Mouse (Mus musculus): ENCODE data around the gene Trpc4ap. TPM values are rescaled to one million over a fixed set of nuclear protein-coding genes. Genes with fewer than 3 reads are reported as not detected.

Trpc4ap gene
- total and polyA plus RNA-seq, 2 experiments: 53.4 to 114 TPM

DNA sequence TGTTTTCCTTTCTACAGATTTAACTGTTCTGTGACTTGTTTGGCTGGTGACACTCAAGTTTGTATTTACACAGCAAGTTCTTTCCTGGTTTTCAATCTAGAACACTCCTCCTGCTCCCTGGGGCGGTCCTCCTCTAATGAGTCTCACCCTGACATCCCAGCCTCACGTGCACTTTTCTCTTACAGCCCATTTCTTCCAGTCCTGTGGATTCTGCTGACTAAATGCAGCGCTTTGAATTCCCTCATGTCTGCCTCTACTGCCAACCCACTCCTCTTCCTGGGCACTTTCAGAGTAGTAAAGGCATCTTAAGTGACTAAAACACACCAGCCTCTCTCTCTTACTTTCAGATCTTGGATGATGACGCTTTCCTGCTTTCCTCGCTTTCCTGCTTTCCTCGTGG lies 100.5 kb downstream of the Trpc4ap start:
- peak overlapping the region; percentile 88 for H3K9ac ChIP-seq (ENCODE audit: low read depth, low read length)
- H3K36me3 ChIP-seq (ENCODE audit: control insufficient read depth, insufficient read depth, low read length): peaks cover 1% of the 10 kb centered on the region; the same call in 1 of the 2 replicates
- 2% methylated on average over 6 of the region's 6 CpGs for WGBS
- peak overlapping the region; percentile 94 for H3K27ac ChIP-seq (replicated peaks; ENCODE audit: insufficient read depth, low read depth, low read length)
- DNase-seq (ENCODE audit: extremely low read depth, low read depth, low spot score): peak; percentile 70
- H3K4me3 ChIP-seq (ENCODE audit: insufficient read depth, low read depth, low read length): peak overlapping the region; percentile 86
- TF ChIP-seq CTCF (IDR thresholded peaks at IDR 0.05; ENCODE audit: low read depth, low read length) (no peak), POLR2A (IDR thresholded peaks at IDR 0.05; ENCODE audit: extremely low read depth, insufficient read depth, low read length) (no peak)
- H3K4me1 ChIP-seq (ENCODE audit: control insufficient read depth, insufficient read depth, low read length): peaks cover 17% of the 10 kb centered on the region
- H3K79me2 ChIP-seq (ENCODE audit: control insufficient read depth, insufficient read depth, low read length): no peaks in the 10 kb centered on the region
- H3K27me3 ChIP-seq (ENCODE audit: control insufficient read depth, insufficient read depth, low read length): no peaks in the 10 kb centered on the region

DNA sequence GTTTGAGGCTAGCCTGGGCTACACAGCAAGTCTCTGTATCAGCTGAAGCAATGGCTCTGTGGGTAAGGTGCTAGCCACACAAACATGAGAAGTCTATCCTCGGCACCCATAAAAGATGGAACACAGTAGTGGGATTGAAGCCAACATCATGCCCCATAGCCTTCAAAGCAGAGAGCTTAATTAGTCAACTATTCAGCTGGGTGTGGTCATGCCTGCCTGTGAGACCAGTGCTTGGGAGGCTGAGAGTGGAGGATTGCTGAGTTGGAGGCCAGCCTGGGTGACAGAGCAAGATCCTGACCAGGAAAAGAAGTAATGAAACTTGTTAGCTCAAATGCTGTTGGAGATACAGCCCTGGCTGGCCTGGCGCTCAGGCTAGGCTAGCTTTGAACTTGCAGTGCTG lies 101.3 kb downstream of the Trpc4ap start:
- no peaks in the 10 kb centered on the region for H3K79me2 ChIP-seq (ENCODE audit: control insufficient read depth, insufficient read depth, low read length)
- peaks cover 18% of the 10 kb centered on the region for H3K4me1 ChIP-seq (ENCODE audit: control insufficient read depth, insufficient read depth, low read length)
- no peaks in the 10 kb centered on the region for H3K27me3 ChIP-seq (ENCODE audit: control insufficient read depth, insufficient read depth, low read length)
- TF ChIP-seq POLR2A (IDR thresholded peaks at IDR 0.05; ENCODE audit: extremely low read depth, insufficient read depth, low read length) (no peak), CTCF (IDR thresholded peaks at IDR 0.05; ENCODE audit: low read depth, low read length) (no peak)
- 65% methylated on average over 2 of the region's 2 CpGs for WGBS
- H3K4me3 ChIP-seq (ENCODE audit: insufficient read depth, low read depth, low read length): no peak overlapping the region
- H3K36me3 ChIP-seq (ENCODE audit: control insufficient read depth, insufficient read depth, low read length): peaks cover 1% of the 10 kb centered on the region; the same call in 1 of the 2 replicates
- peak overlapping the region; percentile 29 for H3K27ac ChIP-seq (replicated peaks; ENCODE audit: insufficient read depth, low read depth, low read length)
- DNase-seq (ENCODE audit: extremely low read depth, low read depth, low spot score): peak; percentile 46
- H3K9ac ChIP-seq (ENCODE audit: low read depth, low read length): no peak overlapping the region

DNA sequence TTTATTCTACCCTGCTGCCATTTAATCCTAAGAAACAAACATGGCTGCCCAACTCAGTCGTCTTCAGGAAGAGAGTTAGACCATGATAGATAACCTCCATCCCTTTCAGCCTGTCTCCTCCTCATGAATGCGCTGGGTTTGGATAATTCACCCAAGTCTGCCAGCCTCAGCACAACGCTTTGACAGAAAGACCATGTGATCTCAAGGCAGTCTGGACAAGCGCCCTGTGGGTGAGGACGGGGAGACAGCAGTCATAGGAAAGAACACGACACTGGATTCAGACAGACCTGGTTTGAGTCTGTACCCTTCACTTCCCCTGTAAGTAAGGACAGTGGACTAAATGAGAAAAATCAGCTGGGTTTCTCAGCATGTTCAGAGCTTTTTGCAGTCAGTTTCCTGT lies 102.7 kb downstream of the Trpc4ap start:
- H3K79me2 ChIP-seq (ENCODE audit: control insufficient read depth, insufficient read depth, low read length): no peaks in the 10 kb centered on the region
- peaks cover 21% of the 10 kb centered on the region for H3K4me1 ChIP-seq (ENCODE audit: control insufficient read depth, insufficient read depth, low read length)
- H3K36me3 ChIP-seq (ENCODE audit: control insufficient read depth, insufficient read depth, low read length): peaks cover 1% of the 10 kb centered on the region; the same call in 1 of the 2 replicates
- no peak for TF ChIP-seq CTCF (IDR thresholded peaks at IDR 0.05; ENCODE audit: low read depth, low read length)
- no peak for TF ChIP-seq POLR2A (IDR thresholded peaks at IDR 0.05; ENCODE audit: extremely low read depth, insufficient read depth, low read length)
- 44% methylated on average over 6 of the region's 6 CpGs for WGBS
- H3K27ac ChIP-seq (replicated peaks; ENCODE audit: insufficient read depth, low read depth, low read length): 0 out of 2 replicates have a peak overlapping the region, but pooled peaks have one; percentile 11
- H3K9ac ChIP-seq (ENCODE audit: low read depth, low read length): no peak overlapping the region
- no peaks in the 10 kb centered on the region for H3K27me3 ChIP-seq (ENCODE audit: control insufficient read depth, insufficient read depth, low read length)
- peak; percentile 46 for DNase-seq (ENCODE audit: extremely low read depth, low read depth, low spot score)
- H3K4me3 ChIP-seq (ENCODE audit: insufficient read depth, low read depth, low read length): no peak overlapping the region

DNA sequence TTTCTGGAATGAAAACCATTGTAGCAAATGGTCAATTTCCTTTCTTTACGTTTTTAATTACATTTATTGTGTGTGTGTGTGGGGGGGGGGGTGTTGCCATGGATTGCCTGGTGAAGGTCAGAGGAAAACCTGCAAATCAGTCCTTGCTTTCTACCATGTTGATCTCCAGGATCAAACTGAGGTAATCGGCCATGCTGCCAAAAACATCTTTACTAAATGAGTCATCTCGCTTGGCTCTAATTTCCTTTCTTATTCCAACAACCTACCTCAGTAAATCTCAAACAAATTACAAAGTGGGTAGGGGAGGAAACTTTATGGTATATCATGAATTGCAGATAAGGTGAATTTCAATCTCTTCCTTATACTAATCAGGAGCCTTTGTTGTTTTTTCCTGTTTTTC lies 104.0 kb downstream of the Trpc4ap start:
- Histone ChIP-seq H3K27me3 (ENCODE audit: control insufficient read depth, insufficient read depth, low read length) (no peaks in the 10 kb centered on the region), H3K27ac (replicated peaks; ENCODE audit: insufficient read depth, low read depth, low read length) (no peak overlapping the region), H3K4me3 (ENCODE audit: insufficient read depth, low read depth, low read length) (no peak overlapping the region), H3K79me2 (ENCODE audit: control insufficient read depth, insufficient read depth, low read length) (no peaks in the 10 kb centered on the region), H3K9ac (ENCODE audit: low read depth, low read length) (no peak overlapping the region), H3K4me1 (ENCODE audit: control insufficient read depth, insufficient read depth, low read length) (peaks cover 26% of the 10 kb centered on the region), H3K36me3 (ENCODE audit: control insufficient read depth, insufficient read depth, low read length) (peaks cover 1% of the 10 kb centered on the region; the same call in 1 of the 2 replicates)
- peak; percentile 64 for DNase-seq (ENCODE audit: extremely low read depth, low read depth, low spot score)
- no peak for TF ChIP-seq POLR2A (IDR thresholded peaks at IDR 0.05; ENCODE audit: extremely low read depth, insufficient read depth, low read length)
- TF ChIP-seq CTCF (IDR thresholded peaks at IDR 0.05; ENCODE audit: low read depth, low read length): no peak
- 38% methylated on average over 3 of the region's 3 CpGs for WGBS

DNA sequence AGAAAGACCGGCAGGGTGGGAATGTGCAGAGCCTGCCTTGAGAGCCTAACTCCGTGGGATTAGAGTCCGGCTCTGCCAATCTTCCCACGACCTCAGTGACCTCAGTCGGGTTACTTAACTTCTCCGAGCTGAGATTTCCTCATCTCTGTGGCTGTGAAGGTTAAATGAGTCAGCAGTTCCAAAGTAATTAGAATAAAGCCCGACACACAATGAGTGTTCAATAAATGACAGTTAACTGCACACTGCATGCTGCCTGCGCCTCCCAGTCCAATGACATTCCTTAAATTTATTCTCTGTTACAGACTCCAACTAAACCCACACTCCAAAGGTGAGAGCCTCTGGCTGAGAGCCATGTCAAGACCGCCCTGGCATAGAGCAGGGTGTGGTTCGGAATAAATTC lies 106.7 kb downstream of the Trpc4ap start:
- Histone ChIP-seq H3K27ac (replicated peaks; ENCODE audit: insufficient read depth, low read depth, low read length) (peak overlapping the region; percentile 87), H3K36me3 (ENCODE audit: control insufficient read depth, insufficient read depth, low read length) (peaks cover 8% of the 10 kb centered on the region)
- peak; percentile 90 for DNase-seq (ENCODE audit: extremely low read depth, low read depth, low spot score)

DNA sequence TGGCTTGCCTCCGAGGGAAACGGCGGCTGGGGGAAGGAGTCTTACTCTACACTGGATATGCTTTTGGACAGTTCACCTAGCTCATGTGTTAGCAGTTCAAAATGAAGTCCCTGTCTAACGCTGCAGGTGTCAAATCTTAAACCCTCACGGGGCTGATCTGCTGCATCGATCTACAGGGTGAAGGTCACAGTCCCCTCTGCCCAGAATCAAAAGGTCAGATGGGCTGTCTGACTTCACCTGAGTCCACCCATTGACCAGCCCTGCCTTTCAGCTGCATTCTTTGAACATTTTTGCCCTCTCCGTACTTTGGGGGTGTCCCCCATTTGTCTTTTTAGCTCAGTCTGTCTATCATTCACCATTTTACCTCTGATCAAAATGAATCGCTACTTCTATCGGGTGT lies 107.1 kb downstream of the Trpc4ap start:
- Histone ChIP-seq H3K4me1 (ENCODE audit: control insufficient read depth, insufficient read depth, low read length) (peaks cover 23% of the 10 kb centered on the region), H3K79me2 (ENCODE audit: control insufficient read depth, insufficient read depth, low read length) (no peaks in the 10 kb centered on the region), H3K36me3 (ENCODE audit: control insufficient read depth, insufficient read depth, low read length) (peaks cover 9% of the 10 kb centered on the region), H3K27me3 (ENCODE audit: control insufficient read depth, insufficient read depth, low read length) (no peaks in the 10 kb centered on the region), H3K4me3 (ENCODE audit: insufficient read depth, low read depth, low read length) (no peak overlapping the region), H3K9ac (ENCODE audit: low read depth, low read length) (peak overlapping the region; percentile 26; the same call in 1 of the 2 replicates), H3K27ac (replicated peaks; ENCODE audit: insufficient read depth, low read depth, low read length) (peak overlapping the region; percentile 87)
- TF ChIP-seq CTCF (IDR thresholded peaks at IDR 0.05; ENCODE audit: low read depth, low read length) (no peak), POLR2A (IDR thresholded peaks at IDR 0.05; ENCODE audit: extremely low read depth, insufficient read depth, low read length) (no peak)
- DNase-seq (ENCODE audit: extremely low read depth, low read depth, low spot score): peak; percentile 88
- 28% methylated on average over 9 of the region's 9 CpGs for WGBS

More for the DNA sequence above, 106.7 kb downstream of the Trpc4ap start:
- 0 out of 2 replicates have a peak overlapping the region, but pooled peaks have one; percentile 26 for H3K9ac ChIP-seq (ENCODE audit: low read depth, low read length)
- no peaks in the 10 kb centered on the region for H3K27me3 ChIP-seq (ENCODE audit: control insufficient read depth, insufficient read depth, low read length)
- TF ChIP-seq CTCF (IDR thresholded peaks at IDR 0.05; ENCODE audit: low read depth, low read length) (no peak), POLR2A (IDR thresholded peaks at IDR 0.05; ENCODE audit: extremely low read depth, insufficient read depth, low read length) (no peak)
- 15% methylated on average over 10 of the region's 10 CpGs for WGBS
- peaks cover 27% of the 10 kb centered on the region for H3K4me1 ChIP-seq (ENCODE audit: control insufficient read depth, insufficient read depth, low read length)
- H3K79me2 ChIP-seq (ENCODE audit: control insufficient read depth, insufficient read depth, low read length): no peaks in the 10 kb centered on the region
- no peak overlapping the region for H3K4me3 ChIP-seq (ENCODE audit: insufficient read depth, low read depth, low read length)

Other genes starting within 250 kb of the Trpc4ap start
- gene Ncoa6, start 218.5 kb downstream of the Trpc4ap start, total RNA-seq (2014; rRNA removed): 6.4 and 9.5 TPM in 2 replicates
- 15.1 and 18.3 TPM in 2 replicates for gene Ncoa6, start 218.5 kb downstream of the Trpc4ap start, polyA plus RNA-seq (2012; rRNA removed)
- gene Acss2, start 174.4 kb downstream of the Trpc4ap start, total RNA-seq (2014; rRNA removed): 204 and 297 TPM in 2 replicates
- 155 and 248 TPM in 2 replicates for gene Acss2, start 174.4 kb downstream of the Trpc4ap start, polyA plus RNA-seq (2012; rRNA removed)
- gene Ggt7, start 174.1 kb downstream of the Trpc4ap start, total RNA-seq (2014; rRNA removed): 0.18 and 0.47 TPM in 2 replicates
- gene Ggt7, start 174.1 kb downstream of the Trpc4ap start, polyA plus RNA-seq (2012; rRNA removed): 0.63 and 1.7 TPM in 2 replicates
- 69.4 and 112 TPM in 2 replicates for gene Gss, start 99.6 kb downstream of the Trpc4ap start, total RNA-seq (2014; rRNA removed)
- 113 and 134 TPM in 2 replicates for gene Gss, start 99.6 kb downstream of the Trpc4ap start, polyA plus RNA-seq (2012; rRNA removed)
- not detected in 2 replicates for gene Myh7b, start 81.2 kb downstream of the Trpc4ap start, total RNA-seq (2014; rRNA removed)
- not detected in 2 replicates for gene Myh7b, start 81.2 kb downstream of the Trpc4ap start, polyA plus RNA-seq (2012; rRNA removed)
- gene Edem2, start 37.1 kb upstream of the Trpc4ap start, total RNA-seq (2014; rRNA removed): 45.8 and 53.1 TPM in 2 replicates
- gene Edem2, start 37.1 kb upstream of the Trpc4ap start, polyA plus RNA-seq (2012; rRNA removed): 64.1 and 71.6 TPM in 2 replicates
- gene Gm17581, start 43.5 kb upstream of the Trpc4ap start, total RNA-seq (2014; rRNA removed): not detected in 2 replicates
- not detected in 2 replicates for gene Gm17581, start 43.5 kb upstream of the Trpc4ap start, polyA plus RNA-seq (2012; rRNA removed)
- gene Procr, start 58.7 kb upstream of the Trpc4ap start, total RNA-seq (2014; rRNA removed): 0.46 and 0.47 TPM in 2 replicates
- gene Procr, start 58.7 kb upstream of the Trpc4ap start, polyA plus RNA-seq (2012; rRNA removed): 0.65 and 0.73 TPM in 2 replicates
- gene Mmp24, start 83.0 kb upstream of the Trpc4ap start, total RNA-seq (2014; rRNA removed): not detected in 2 replicates
- gene Mmp24, start 83.0 kb upstream of the Trpc4ap start, polyA plus RNA-seq (2012; rRNA removed): 0.02 and 0.05 TPM in 2 replicates
- 5.0 and 5.5 TPM in 2 replicates for gene BC029722, start 127.0 kb upstream of the Trpc4ap start, total RNA-seq (2014; rRNA removed)
- 23.7 and 26.9 TPM in 2 replicates for gene BC029722, start 127.0 kb upstream of the Trpc4ap start, polyA plus RNA-seq (2012; rRNA removed)
- gene Eif6, start 134.5 kb upstream of the Trpc4ap start, total RNA-seq (2014; rRNA removed): 41.0 and 49.0 TPM in 2 replicates
- 80.2 and 84.4 TPM in 2 replicates for gene Eif6, start 134.5 kb upstream of the Trpc4ap start, polyA plus RNA-seq (2012; rRNA removed)
- gene Fam83c, start 142.5 kb upstream of the Trpc4ap start, total RNA-seq (2014; rRNA removed): not detected in 2 replicates
- gene Fam83c, start 142.5 kb upstream of the Trpc4ap start, polyA plus RNA-seq (2012; rRNA removed): not detected in 2 replicates
- gene Uqcc1, start 237.9 kb upstream of the Trpc4ap start, total RNA-seq (2014; rRNA removed): 61.3 and 65.9 TPM in 2 replicates
- gene Uqcc1, start 237.9 kb upstream of the Trpc4ap start, polyA plus RNA-seq (2012; rRNA removed): 31.2 and 34.4 TPM in 2 replicates
- not detected in 2 replicates for gene Gm15557, start 248.3 kb upstream of the Trpc4ap start, total RNA-seq (2014; rRNA removed)
- not detected in 2 replicates for gene Gm15557, start 248.3 kb upstream of the Trpc4ap start, polyA plus RNA-seq (2012; rRNA removed)